Mouse (Mus musculus): ENCODE measurements at regions not wholly inside any gene's neighbourhood (a gene's known extent, or its start where the extent isn't known, plus 50 kb on each side); places are given as distances from the start of the nearest gene placed in this dataset.

DNA sequence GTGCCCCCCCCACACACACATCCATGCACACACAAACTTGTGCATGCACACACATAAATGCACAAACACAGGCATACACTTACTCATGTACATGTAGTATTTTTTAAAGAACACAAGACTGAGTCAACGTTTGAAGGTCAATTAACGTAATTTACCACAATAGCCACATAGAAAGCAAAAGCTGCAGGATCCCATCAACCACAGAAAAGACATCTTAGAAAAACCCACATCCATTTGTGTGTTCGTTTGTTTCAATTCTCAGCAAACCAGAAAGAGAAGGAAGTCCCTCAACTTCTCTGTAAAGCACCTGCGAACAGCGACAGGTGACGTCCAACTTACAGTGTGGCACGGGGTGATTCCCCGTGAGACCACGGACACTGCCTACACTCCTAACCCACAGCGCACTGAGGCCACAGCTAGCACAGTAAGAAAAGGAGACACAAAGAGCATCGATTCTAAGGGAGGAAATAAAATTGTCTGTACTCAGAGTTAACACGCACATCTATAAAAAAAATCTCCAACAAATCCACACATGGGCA, 53.8 kb downstream of the Dio3 start:
- no peak for DNase-seq (ENCODE audit: low read depth)

DNA sequence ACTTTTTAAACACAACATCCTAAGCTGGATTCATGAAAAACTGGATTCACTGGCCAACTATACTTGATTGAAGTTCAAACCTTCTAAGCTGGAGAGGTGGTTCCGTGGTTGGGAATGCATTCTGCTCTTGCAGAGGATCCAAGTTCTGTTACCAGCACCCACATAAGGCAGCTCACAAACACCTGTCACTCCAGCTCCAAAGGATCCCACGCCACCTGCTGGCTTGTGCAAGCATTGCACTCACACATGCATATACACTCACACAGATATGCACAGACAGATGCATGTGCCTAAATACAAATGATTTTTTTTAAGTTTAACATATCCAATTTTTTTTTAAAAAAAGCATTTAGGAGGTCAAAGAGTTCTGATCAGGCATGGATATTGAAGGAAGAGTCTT, 55.7 kb downstream of the Dio3 start:
- peak; percentile 14 for DNase-seq (ENCODE audit: low read depth)

GRCm38 (mm10) chr12:110344280-110344827, 65.5 kb downstream of the Dio3 start:
- no peak for DNase-seq (ENCODE audit: low read depth)

DNA sequence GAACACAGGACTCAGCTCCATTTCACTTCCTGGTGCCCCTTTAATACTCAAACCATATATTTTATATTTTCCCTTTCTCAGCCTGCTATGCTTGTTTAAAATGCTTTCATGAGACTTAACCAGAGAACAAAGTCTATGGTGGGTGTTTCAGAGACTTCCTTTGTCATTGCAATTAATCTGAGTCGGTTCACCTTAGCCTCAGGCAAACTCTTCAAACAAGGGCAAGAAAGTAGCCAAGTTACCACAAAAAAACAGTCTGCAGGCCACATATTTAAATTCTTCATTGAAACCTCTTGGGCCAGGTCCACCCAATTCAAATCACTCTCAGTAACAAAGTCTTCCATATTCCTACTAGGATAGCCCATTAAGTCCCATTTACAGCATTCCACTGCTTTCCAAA, 70.8 kb downstream of the Dio3 start:
- DNase-seq (ENCODE audit: low read depth), result no peak

DNA sequence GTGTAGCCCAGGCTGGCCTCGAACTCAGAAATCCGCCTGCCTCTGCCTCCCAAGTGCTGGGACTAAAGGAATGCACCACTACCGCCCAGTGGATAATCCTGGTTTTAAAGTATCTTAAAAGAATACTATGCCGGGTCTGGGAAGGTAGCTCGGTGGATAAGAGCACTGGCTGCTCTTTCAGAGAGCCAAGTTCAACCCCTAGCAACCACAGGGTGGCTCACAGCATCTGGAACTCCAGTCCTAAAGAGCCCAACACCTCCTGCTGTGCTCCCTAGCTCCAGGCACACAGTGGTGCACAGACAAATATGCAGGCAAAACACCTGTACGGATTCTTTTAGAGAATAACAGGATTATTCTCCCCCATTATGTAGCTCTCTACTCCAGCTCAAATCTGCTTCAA, 77.0 kb downstream of the Dio3 start:
- DNase-seq (ENCODE audit: low read depth), result no peak

DNA sequence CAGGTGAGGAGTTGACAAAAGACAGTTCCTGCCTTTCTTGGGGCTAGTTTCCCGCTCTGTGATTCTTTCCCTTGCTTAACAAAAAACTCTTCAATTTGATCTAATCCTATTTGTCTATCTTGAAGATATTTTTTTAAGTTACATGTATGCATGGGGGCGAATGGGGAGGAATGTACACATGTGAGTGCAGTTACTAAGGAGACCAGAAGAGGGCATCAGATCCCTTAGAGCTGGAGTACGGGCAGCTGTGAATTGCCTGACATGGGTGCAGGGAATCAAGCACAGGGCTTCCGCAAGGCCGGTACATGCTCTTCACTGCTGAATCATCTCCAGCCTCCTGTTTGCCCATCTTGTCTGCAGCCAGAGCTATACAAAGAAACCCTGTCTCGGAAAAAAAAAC, 79.8 kb upstream of the Ppp2r5c start:
- DNase-seq (ENCODE audit: low read depth), result no peak

GRCm38 (mm10) chr12:110367822-110368221, 79.1 kb upstream of the Ppp2r5c start:
- DNase-seq (ENCODE audit: low read depth), result no peak

DNA sequence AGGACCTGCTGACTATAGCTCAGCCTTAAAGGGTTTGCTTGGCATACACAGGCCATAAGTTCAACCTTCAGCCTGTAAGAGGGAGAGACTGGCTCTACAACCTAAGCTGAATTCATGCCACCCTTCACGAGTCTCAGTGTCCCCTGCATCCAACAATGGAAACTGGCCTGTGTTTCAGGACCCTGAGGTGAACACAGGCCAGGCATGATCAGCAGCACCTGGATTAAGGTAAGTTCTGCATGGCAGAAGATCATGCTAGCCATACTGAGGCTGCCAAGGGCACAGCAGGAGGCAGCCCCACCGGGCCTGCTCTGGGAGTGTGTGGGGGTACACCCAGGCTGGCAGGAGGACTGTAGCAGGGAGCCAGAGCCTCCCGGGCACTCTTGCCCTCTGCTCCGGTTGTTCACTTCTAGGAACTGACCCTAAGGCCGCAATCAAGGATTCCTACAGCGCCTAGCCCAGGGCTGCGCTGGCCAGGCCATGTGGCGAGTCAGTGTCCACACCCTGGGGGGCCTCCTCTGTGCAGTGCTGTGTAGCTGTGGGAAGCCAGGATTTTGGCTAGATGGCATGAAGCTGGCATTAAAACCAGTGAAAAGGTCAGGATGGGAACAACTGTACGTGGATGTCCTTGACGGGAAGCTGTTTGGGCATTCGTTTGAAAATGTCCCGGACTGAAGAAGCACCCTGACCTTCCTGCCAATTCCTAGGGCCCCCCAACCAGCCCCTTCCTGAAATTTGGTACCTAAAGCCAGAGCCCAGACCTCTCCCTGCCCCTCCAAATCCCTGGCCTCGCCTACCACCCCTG, 74.8 kb upstream of the Ppp2r5c start:
- DNase-seq (ENCODE audit: low read depth), result peak; percentile 60

DNA sequence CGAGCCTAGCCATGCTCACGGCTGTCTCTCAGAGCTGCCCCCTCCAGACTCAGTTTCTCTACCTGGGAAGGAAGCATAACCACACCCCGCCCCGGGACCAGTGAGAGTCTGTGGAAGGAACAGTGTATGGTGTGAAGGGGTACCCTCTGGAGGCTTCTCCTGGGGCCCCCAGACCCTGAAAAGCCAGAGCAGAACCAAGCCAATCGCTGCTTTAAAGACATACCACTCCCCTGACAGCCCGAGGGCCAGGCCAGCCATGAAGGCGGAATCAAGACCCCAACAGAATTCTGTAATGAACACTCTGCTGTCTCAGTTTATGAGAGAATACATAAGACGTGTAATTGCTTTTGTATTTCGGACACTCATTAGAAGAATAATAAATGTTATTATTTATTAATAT, 73.9 kb upstream of the Ppp2r5c start:
- DNase-seq (ENCODE audit: low read depth), result peak; percentile 11

DNA sequence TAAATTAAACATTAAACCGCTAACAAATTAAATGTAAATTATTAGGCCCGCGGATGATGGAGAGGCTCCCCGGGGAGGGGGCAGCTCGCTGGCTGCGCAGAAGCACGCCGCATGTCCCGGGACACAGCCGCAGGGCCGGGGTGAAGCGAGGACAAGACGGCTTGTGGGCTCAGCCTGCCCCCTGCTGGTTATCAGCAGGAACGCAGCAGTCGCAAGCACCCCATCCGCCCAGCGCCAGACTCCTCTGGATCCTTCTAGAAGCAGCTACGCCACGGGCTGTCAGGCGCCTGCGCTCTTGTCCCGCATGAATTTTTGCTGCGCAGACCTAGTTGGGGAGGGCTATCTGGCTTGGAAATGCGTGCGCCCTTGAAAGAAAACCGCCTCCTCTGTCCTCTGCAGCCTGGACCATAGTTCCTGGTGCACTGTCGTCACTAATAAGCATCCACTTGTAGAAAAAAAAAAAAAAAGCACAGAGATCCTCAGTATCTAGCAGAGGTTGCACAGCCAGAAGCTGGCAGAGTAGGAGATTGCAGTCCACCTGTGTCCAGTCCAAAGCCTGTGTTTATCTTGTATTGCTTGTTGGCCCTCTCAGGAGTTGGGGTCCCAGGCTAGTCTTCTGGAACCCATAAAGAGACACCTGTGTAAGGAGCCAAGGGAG, 73.4 kb upstream of the Ppp2r5c start:
- peak; percentile 94 for DNase-seq (ENCODE audit: low read depth)

- no peak for DNase-seq (ENCODE audit: low read depth)
Observed at GRCm38 (mm10) chr12:110375139-110375538, 71.8 kb upstream of the Ppp2r5c start.

- DNase-seq (ENCODE audit: low read depth), result no peak
Observed at GRCm38 (mm10) chr12:110376062-110376837, 70.7 kb upstream of the Ppp2r5c start.

- no peak for DNase-seq (ENCODE audit: low read depth)
Observed at GRCm38 (mm10) chr12:110376838-110377150, 70.1 kb upstream of the Ppp2r5c start.

DNA sequence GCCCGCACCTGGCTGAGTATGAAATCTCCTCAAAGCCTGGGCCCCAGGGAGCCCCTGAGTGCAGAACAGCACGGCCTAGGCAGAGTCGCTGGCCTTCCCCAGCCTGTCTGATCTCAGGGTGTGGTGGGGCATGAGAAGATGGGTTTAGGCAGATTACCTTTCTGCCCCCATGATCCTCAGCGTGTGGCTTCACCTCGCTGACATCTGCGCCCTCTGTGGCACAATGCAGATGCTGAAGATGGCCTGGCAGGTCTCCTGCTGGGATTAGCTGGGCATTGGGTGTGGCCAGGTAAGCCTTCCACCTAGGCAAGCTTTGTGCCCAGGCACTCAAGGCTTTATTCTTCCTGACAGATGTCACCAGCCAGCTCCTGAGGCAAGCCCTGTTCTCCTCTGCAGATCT, 69.6 kb upstream of the Ppp2r5c start:
- no peak for DNase-seq (ENCODE audit: low read depth)

DNA sequence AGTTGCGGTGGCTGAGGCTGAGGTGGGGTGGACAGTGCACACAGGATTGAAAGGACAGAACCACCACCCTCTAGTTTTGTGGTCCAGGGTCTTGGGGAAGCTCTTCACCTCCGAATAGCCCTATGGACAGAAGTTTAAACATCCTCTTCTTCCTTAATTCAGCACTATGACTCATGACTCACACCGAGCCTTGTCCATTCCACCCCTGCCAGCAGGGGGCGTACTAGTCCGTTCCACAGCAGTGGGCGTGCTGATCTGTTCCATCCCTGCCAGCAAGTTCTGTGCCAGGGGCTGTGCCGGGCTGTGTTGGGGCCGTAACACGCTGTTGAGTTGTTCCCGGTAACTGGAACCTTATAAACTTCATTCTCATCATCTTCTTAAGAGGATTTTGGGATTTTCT, 69.2 kb upstream of the Ppp2r5c start:
- DNase-seq (ENCODE audit: low read depth), result peak; percentile 81

- no peak for DNase-seq (ENCODE audit: low read depth)
Observed at GRCm38 (mm10) chr12:110378302-110378701, 68.6 kb upstream of the Ppp2r5c start.

- DNase-seq (ENCODE audit: low read depth), result no peak
Observed at GRCm38 (mm10) chr12:110379721-110380120, 67.2 kb upstream of the Ppp2r5c start.

- DNase-seq (ENCODE audit: low read depth), result peak; percentile 87
Observed at GRCm38 (mm10) chr12:110380831-110381750, 65.8 kb upstream of the Ppp2r5c start.

DNA sequence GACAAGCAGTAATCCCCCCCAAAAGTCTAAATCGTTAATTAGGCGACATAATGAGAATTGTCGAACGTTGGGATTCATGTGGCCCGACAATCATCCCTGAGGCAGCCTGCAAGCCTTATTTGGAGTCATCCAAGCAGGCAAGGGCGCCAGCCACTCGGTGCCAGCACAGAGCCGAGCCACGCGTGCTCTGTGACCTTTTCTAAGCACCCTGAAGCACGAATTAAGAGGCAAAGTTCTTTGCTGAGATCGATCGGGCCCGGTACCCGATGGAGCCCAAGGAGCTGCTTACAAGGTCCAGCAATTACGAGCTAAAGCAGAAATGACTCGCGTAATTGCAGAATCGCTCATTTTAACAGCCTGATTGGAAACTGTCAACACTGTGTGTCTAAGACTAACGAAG, 61.9 kb upstream of the Ppp2r5c start:
- DNase-seq (ENCODE audit: low read depth), result no peak

- no peak for DNase-seq (ENCODE audit: low read depth)
Observed at GRCm38 (mm10) chr12:110385801-110386599, 60.9 kb upstream of the Ppp2r5c start.

DNA sequence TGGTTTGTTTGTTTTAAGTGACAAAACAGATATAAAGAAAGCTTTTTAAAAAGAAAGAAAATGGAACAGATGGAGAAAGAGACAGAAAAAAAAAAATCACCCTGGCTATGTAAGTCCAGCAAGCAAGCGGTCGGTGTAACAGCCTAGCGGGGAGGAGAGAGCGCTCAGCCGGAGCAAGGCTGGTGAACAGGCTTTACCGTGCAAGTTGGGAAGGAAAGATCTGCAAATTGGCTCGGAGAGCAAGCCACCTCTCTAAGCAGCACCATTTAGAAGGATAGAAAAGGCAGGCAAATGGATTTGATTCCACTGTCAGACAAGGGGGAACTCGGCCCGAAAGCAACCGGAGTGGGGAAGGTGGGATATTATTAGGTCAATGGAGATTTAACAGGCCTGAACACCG, 59.9 kb upstream of the Ppp2r5c start:
- DNase-seq (ENCODE audit: low read depth), result no peak

All from NIH3T3 (cell line).